8 mouse cellular contexts compared by ENCODE assay signal in genomic region chr3:107459773-107460431, GRCm38 (mm10). TPM values are rescaled to one million over a fixed set of nuclear protein-coding genes. Genes with fewer than 3 reads are reported as not detected.
A peak's percentile ranks its signal among the peaks of the same experiment; 100 is the strongest.
DNase-seq lines count a peak whose midpoint lies in the region; ATAC-seq and TF ChIP-seq lines count a peak whose summit lies in the region.

No protein-coding gene starts in this region.

- ATAC-seq in heart, postnatal 0 days (ENCODE audit: insufficient read depth, low read depth) = peak; percentile 14; the same call in 1 of the 2 replicates
- peak; percentile 55 for ATAC-seq in midbrain, embryonic 12.5 days (ENCODE audit: low FRiP score, low read depth)
- ATAC-seq in megakaryocyte-erythroid progenitor cell, adult 5-6 weeks (replicated peaks; ENCODE audit: low FRiP score, low TSS enrichment, poor library complexity, severe bottlenecking) = no peak

- no peak for TF ChIP-seq EP300 in heart, postnatal 0 days (IDR thresholded peaks at IDR 0.05; ENCODE audit: low read depth)

- peak overlapping the region; percentile 78 for H3K4me2 ChIP-seq in heart, postnatal 0 days (ENCODE audit: low read depth, low read length)
- peak overlapping the region; percentile 88 for H3K4me2 ChIP-seq in midbrain, embryonic 12.5 days (replicated peaks)

- peak overlapping the region; percentile 69 for H3K4me3 ChIP-seq in gastrocnemius, adult 2 months
- H3K4me3 ChIP-seq in E14TG2a.4 (replicated peaks; ENCODE audit: low read length) = peak overlapping the region; percentile 88
- H3K4me3 ChIP-seq in heart, postnatal 0 days (ENCODE audit: low read depth, low read length) = peak overlapping the region; percentile 51
- peak overlapping the region; percentile 47 for H3K4me3 ChIP-seq in midbrain, embryonic 12.5 days

- intact Hi-C loops in gastrocnemius, adult 2 months (cut with DNase I) = loop anchor here (2.0 to 10.0 kb wide), 2 partner anchors 59 to 365 kb away; no protein-coding TSS in a partner anchor

- H3K27me3 ChIP-seq in E14TG2a.4 (ENCODE audit: insufficient read depth, low read length) = peaks cover 81% of the 10 kb centered on the region
- H3K27me3 ChIP-seq in heart, postnatal 0 days (ENCODE audit: control insufficient read depth, insufficient read depth, low read length) = peaks cover 93% of the 10 kb centered on the region
- peaks cover 93% of the 10 kb centered on the region for H3K27me3 ChIP-seq in midbrain, embryonic 12.5 days

- 1% methylated on average over 39 of the region's 69 CpGs for WGBS in heart, postnatal 0 days
- WGBS in midbrain, embryonic 12.5 days = 0% methylated on average over 34 of the region's 69 CpGs

- H3K4me1 ChIP-seq in E14TG2a.4 (replicated peaks; ENCODE audit: low read depth, low read length) = peaks cover 21% of the 10 kb centered on the region
- H3K4me1 ChIP-seq in heart, postnatal 0 days (ENCODE audit: control insufficient read depth, insufficient read depth) = no peaks in the 10 kb centered on the region; the same call in 1 of the 2 replicates
- peaks cover 25% of the 10 kb centered on the region for H3K4me1 ChIP-seq in midbrain, embryonic 12.5 days

- no peaks in the 10 kb centered on the region for H3K36me3 ChIP-seq in E14TG2a.4 (ENCODE audit: insufficient read depth, low read length)
- H3K36me3 ChIP-seq in heart, postnatal 0 days (replicated peaks; ENCODE audit: control insufficient read depth, insufficient read depth, low read length) = no peaks in the 10 kb centered on the region
- no peaks in the 10 kb centered on the region for H3K36me3 ChIP-seq in midbrain, embryonic 12.5 days

- no peak for TF ChIP-seq CTCF in gastrocnemius, adult 2 months (IDR thresholded peaks at IDR 0.05)
- TF ChIP-seq CTCF in E14TG2a.4 (conservative IDR thresholded peaks at IDR 0.05; ENCODE audit: low read length) = no peak
- TF ChIP-seq CTCF in heart, postnatal 0 days (IDR thresholded peaks at IDR 0.05; ENCODE audit: low read depth) = no peak

- DNase-seq in gastrocnemius, adult 2 months = peak; percentile 78
- no peak for DNase-seq in gastrocnemius, adult 18-20 months (ENCODE audit: low spot score)
- DNase-seq in cerebellum, postnatal 10 days = peak; percentile 65 to 66
- no peak for DNase-seq in heart, postnatal 0 days (ENCODE audit: low spot score)
- DNase-seq in frontal cortex, postnatal 14 days (ENCODE audit: low spot score in 2 of 2) = no peak

- H3K9ac ChIP-seq in heart, postnatal 0 days (replicated peaks; ENCODE audit: low read depth, low read length) = no peak overlapping the region
- peak overlapping the region; percentile 49 for H3K9ac ChIP-seq in midbrain, embryonic 12.5 days (replicated peaks)

- H3K27ac ChIP-seq in gastrocnemius, adult 2 months = peak overlapping the region; percentile 90
- no peak overlapping the region for H3K27ac ChIP-seq in heart, postnatal 0 days (ENCODE audit: low read depth)
- H3K27ac ChIP-seq in midbrain, embryonic 12.5 days (replicated peaks) = no peak overlapping the region

- no peaks in the 10 kb centered on the region for H3K9me3 ChIP-seq in E14TG2a.4 (ENCODE audit: low read length)
- H3K9me3 ChIP-seq in heart, postnatal 0 days (replicated peaks; ENCODE audit: control insufficient read depth, low read length) = no peaks in the 10 kb centered on the region
- H3K9me3 ChIP-seq in midbrain, embryonic 12.5 days = no peaks in the 10 kb centered on the region

RNA-seq across cellular contexts. Expression of gene Kcnc4, which starts 0.6 kb away (rescaled TPM):
- 10 to 100 TPM; 51.9 to 72.3 TPM for total RNA-seq in gastrocnemius, adult 2 months (2021)
- 10 to 100 TPM; 53.1 to 95.8 TPM for total RNA-seq in gastrocnemius, adult 18-20 months (2021)
- total RNA-seq in heart, postnatal 0 days (2014; rRNA removed; ENCODE audit: low replicate concordance) = 0.04 and 0.15 TPM in 2 replicates
- 0.10 and 0.20 TPM in 2 replicates for polyA plus RNA-seq in heart, postnatal 0 days (2015; fragmentation: Nextera tagmentation; extraction: Ambion mirVana)
- polyA plus RNA-seq in midbrain, embryonic 12.5 days (2016; fragmentation: Nextera tagmentation; extraction: Ambion mirVana) = 0.47 and 0.51 TPM in 2 replicates
- total RNA-seq in megakaryocyte-erythroid progenitor cell, adult 5-6 weeks (2014; fragmentation: Nextera tagmentation) = not detected in 2 replicates
- total RNA-seq in megakaryocyte-erythroid progenitor cell, adult 5-6 weeks (2017) = not detected in 2 replicates

RNA-seq across cellular contexts. Expression of gene Slc6a17, which starts 57.9 kb away (rescaled TPM):
- total RNA-seq in gastrocnemius, adult 2 months (2021) = under 1 TPM; 0.28 to 0.81 TPM
- 1 to 10 TPM; 1.0 to 2.3 TPM for total RNA-seq in gastrocnemius, adult 18-20 months (2021)
- total RNA-seq in heart, postnatal 0 days (2014; rRNA removed; ENCODE audit: low replicate concordance) = 9.7 and 22.3 TPM in 2 replicates
- 2.4 and 3.1 TPM in 2 replicates for polyA plus RNA-seq in heart, postnatal 0 days (2015; fragmentation: Nextera tagmentation; extraction: Ambion mirVana)
- 4.2 and 4.5 TPM in 2 replicates for polyA plus RNA-seq in midbrain, embryonic 12.5 days (2016; fragmentation: Nextera tagmentation; extraction: Ambion mirVana)
- not detected in 2 replicates for total RNA-seq in megakaryocyte-erythroid progenitor cell, adult 5-6 weeks (2014; fragmentation: Nextera tagmentation)
- total RNA-seq in megakaryocyte-erythroid progenitor cell, adult 5-6 weeks (2017) = not detected in 2 replicates

Comparison
In these comparisons a context has a peak if more than half of its experiments do, and no peak if none do; other contexts are left out.
1. DNase-seq: peak in gastrocnemius, adult 2 months (single experiment) and cerebellum, postnatal 10 days (2 of 2); none in gastrocnemius, adult 18-20 months (single experiment), heart, postnatal 0 days (single experiment) and frontal cortex, postnatal 14 days (0 of 2).
2. RNA of gene Kcnc4, which starts 0.6 kb away (total RNA-seq): 53.1 to 95.8 TPM in gastrocnemius, adult 18-20 months and 51.9 to 72.3 TPM in gastrocnemius, adult 2 months; 0.04 to 0.15 TPM in heart, postnatal 0 days and not detected in megakaryocyte-erythroid progenitor cell, adult 5-6 weeks; every median in the first group is over 10 times any median in the second.
3. Peak in every context shown above with its lines, with median percentiles within 50 percentile points of each other: H3K4me3 ChIP-seq.